Mouse (Mus musculus) fibroblast of lung, adult 2 months (primary cell): ENCODE measurements around the gene S100a1.

Experiments used
- DNase-seq: peaks from one replicate; pipeline ENCODE4 v3.0.0-alpha.2; 2011; ENCODE audit warnings: low read depth

S100a1 gene

GRCm38 (mm10) chr3:90465081-90465685, 49.0 kb downstream of the S100a1 start:
- DNase-seq, result no peak

DNA sequence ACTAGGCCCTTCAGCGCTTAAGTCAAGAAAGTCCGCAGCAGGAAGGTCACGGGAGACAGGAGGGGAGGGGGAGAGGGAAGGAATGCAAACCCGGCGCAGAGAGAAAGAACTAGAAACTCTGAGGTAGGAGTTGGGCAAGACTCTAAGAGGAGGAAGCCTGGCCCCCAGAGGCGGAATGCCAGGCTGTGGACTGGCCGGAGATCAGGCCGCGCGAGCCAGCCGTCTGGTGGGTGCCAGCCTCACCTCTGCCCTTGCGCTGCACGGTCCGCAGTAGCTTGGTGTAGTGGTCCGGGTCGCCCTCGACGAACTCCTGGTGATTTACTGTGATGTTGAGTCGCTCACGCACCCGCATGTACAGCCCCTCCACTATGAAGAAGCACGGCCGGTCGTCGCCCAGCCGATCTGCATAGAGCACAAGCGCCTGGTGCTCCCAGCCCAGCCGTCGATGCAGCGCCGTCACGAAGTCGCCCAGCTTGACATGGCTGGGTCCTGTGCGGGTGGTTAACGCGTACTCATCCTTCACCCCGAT, 49.6 kb downstream of the S100a1 start:
- no peak for DNase-seq

DNA sequence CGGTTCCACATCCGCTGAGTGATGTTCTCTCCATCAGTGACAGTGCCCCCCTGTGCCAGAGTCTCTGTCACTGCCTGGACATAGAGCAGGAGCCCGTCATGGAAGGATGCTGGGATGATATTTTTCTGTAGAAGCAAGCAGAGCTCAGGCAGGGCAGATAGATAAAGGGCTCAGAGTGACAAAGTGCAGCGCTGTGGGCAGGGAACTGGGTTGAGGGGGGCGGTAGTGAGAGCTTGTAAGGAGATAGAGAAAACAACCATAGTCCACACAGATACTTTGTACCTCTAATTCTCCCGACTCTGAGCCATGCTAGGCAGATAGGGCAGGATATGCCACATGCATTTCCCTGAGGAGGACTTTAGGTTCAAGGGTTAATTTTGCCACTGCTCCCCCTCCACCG, 51.6 kb downstream of the S100a1 start:
- no peak for DNase-seq

DNA sequence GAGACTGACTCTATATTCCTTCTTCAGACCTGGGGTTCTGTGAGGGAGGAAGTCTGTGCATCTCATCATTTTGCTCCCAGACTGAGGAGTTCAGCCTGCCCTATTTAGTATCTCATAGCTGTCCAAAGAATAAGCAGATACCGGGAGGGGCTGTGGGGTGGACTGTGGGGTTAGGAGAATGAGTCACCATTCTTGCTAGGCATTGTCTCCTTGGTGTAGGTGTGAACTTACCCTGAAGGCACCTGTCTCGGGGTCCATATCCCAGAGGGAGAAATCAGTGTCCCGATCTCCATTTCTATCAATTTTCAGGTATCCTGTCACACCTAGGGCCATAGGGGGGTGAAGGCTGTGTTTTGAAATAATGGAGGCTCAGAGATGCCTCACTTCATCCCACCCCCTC, 52.3 kb downstream of the S100a1 start:
- DNase-seq, result no peak
